Mouse (Mus musculus): ENCODE data around the gene Tpcn2. TPM values are rescaled to one million over a fixed set of nuclear protein-coding genes. Genes with fewer than 3 reads are reported as not detected.

Tpcn2 gene
- 28.4 and 32.4 TPM in 2 replicates for polyA plus RNA-seq (2012; rRNA removed)

GRCm38 (mm10) chr7:145283487-145284187, at the start of gene Tpcn2:
Tpcn2 (minus strand) TSS chr7:145284011.
- DNase-seq (ENCODE audit: low spot score): peak; percentile 69

- no peak for DNase-seq (ENCODE audit: low spot score)
Observed at GRCm38 (mm10) chr7:145332376-145333041, 48.7 kb upstream of the Tpcn2 start.

- no peak for DNase-seq (ENCODE audit: low spot score)
Observed at GRCm38 (mm10) chr7:145330641-145331040, 46.8 kb upstream of the Tpcn2 start.

- DNase-seq (ENCODE audit: low spot score): no peak
Observed at GRCm38 (mm10) chr7:145329982-145330381, 46.2 kb upstream of the Tpcn2 start.

- no peak for DNase-seq (ENCODE audit: low spot score)
Observed at GRCm38 (mm10) chr7:145325697-145326096, 41.9 kb upstream of the Tpcn2 start.

GRCm38 (mm10) chr7:145323607-145324006, 39.8 kb upstream of the Tpcn2 start:
- DNase-seq (ENCODE audit: low spot score): no peak

- no peak for DNase-seq (ENCODE audit: low spot score)
Observed at GRCm38 (mm10) chr7:145319481-145319880, 35.7 kb upstream of the Tpcn2 start.

- no peak for DNase-seq (ENCODE audit: low spot score)
Observed at GRCm38 (mm10) chr7:145317522-145317921, 33.7 kb upstream of the Tpcn2 start.

- DNase-seq (ENCODE audit: low spot score): no peak
Observed at GRCm38 (mm10) chr7:145314785-145315411, 31.1 kb upstream of the Tpcn2 start, which contains the start of gene Mrgprd. Mrgprd (plus strand) TSS chr7:145314835.

GRCm38 (mm10) chr7:145312137-145312536, 28.3 kb upstream of the Tpcn2 start:
- DNase-seq (ENCODE audit: low spot score): no peak

GRCm38 (mm10) chr7:145310526-145310925, 26.7 kb upstream of the Tpcn2 start:
- DNase-seq (ENCODE audit: low spot score): no peak

- DNase-seq (ENCODE audit: low spot score): no peak
Observed at GRCm38 (mm10) chr7:145309877-145310276, 26.1 kb upstream of the Tpcn2 start.

GRCm38 (mm10) chr7:145308866-145309265, 25.1 kb upstream of the Tpcn2 start:
- no peak for DNase-seq (ENCODE audit: low spot score)

- no peak for DNase-seq (ENCODE audit: low spot score)
Observed at GRCm38 (mm10) chr7:145308061-145308675, 24.4 kb upstream of the Tpcn2 start.

GRCm38 (mm10) chr7:145307636-145308035, 23.8 kb upstream of the Tpcn2 start:
- no peak for DNase-seq (ENCODE audit: low spot score)

GRCm38 (mm10) chr7:145304153-145304552, 20.3 kb upstream of the Tpcn2 start:
- no peak for DNase-seq (ENCODE audit: low spot score)

- DNase-seq (ENCODE audit: low spot score): no peak
Observed at GRCm38 (mm10) chr7:145302488-145303285, 18.9 kb upstream of the Tpcn2 start.

- peak; percentile 18 for DNase-seq (ENCODE audit: low spot score)
Observed at GRCm38 (mm10) chr7:145301341-145302005, 17.7 kb upstream of the Tpcn2 start.

GRCm38 (mm10) chr7:145301008-145301340, 17.2 kb upstream of the Tpcn2 start:
- no peak for DNase-seq (ENCODE audit: low spot score)

GRCm38 (mm10) chr7:145300321-145301007, 16.7 kb upstream of the Tpcn2 start, which contains the start of gene Mrgprf:
Mrgprf (plus strand) TSS chr7:145300828.
- no peak for DNase-seq (ENCODE audit: low spot score)

All from urinary bladder, adult 2 months (tissue).